Mouse (Mus musculus) stomach, postnatal 0 days (tissue): ENCODE measurements around the gene Zc2hc1b.

Source experiments
- CTCF ChIP-seq: IDR thresholded peaks from 2 replicates; pipeline ENCODE4 v1.5.1; 2016; ENCODE audit warnings: antibody characterized with exemption, low read depth, mild to moderate bottlenecking, moderate library complexity
- EP300 ChIP-seq: optimal IDR thresholded peaks from 2 replicates; pipeline ENCODE3; 2016; ENCODE audit warnings: antibody characterized with exemption

DNA sequence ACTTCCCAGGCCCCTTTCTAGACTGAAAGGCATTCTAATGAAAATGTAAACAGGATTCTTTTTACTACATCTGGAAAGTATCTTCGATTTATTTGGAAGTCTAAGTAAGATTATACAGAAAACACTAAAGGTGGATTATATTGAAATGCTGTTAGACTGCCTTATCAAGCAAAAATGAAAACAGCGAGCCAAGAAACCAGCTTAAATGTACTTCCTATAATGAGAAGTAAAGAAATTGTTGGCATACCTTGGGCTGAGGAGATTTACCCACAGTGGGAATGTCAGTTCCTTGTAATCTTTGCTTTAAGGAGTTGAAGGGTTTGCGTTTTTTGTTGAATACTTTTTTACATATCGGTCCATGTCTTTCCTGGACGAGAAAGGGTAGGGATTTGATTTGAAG, 9.4 kb downstream of the Zc2hc1b start:
- TF ChIP-seq EP300 (no peak), CTCF (no peak)
